Mouse (Mus musculus) forebrain, postnatal 0 days (tissue): ENCODE results near the gene Slc27a5. TPM values are rescaled to one million over a fixed set of nuclear protein-coding genes. Genes with fewer than 3 reads are reported as not detected.

Source experiments
- ATAC-seq: fragments of 200-750 bp; cut with Nextera tagmentation; 2 replicates; pipeline ENCODE4 v1.8.0; 2017; ENCODE audit warnings: mild to moderate bottlenecking, moderate library complexity
- DNase-seq: peaks from one replicate; pipeline ENCODE4 v3.0.0-alpha.2; 2015
- H3K27ac ChIP-seq: fragments of 300-500 bp; sonication (generic); 2 replicates; pipeline ENCODE4 v1.5.1; 2014; ENCODE audit warnings: low read depth, mild to moderate bottlenecking, antibody characterized with exemption, low read length, moderate library complexity, mixed read lengths
- H3K27me3 ChIP-seq: fragments of 300-500 bp; sonication (generic); 2 replicates; pipeline ENCODE4 v1.6.1; 2014; ENCODE audit warnings: mild to moderate bottlenecking, low read length, mixed read lengths; ENCODE audit not compliant: insufficient read depth
- H3K36me3 ChIP-seq: fragments of 300-500 bp; sonication (generic); 2 replicates; pipeline ENCODE4 v1.6.1; 2014; ENCODE audit warnings: mild to moderate bottlenecking, moderate library complexity; ENCODE audit not compliant: insufficient read depth
- H3K4me1 ChIP-seq: fragments of 300-500 bp; sonication (generic); 2 replicates; pipeline ENCODE4 v1.6.1; 2014; ENCODE audit warnings: antibody characterized with exemption; ENCODE audit not compliant: insufficient read depth
- H3K4me2 ChIP-seq: fragments of 300-500 bp; sonication (generic); 2 replicates; pipeline ENCODE4 v1.6.1; 2014; ENCODE audit warnings: low read depth, mild to moderate bottlenecking, moderate library complexity
- H3K4me3 ChIP-seq: fragments of 300-500 bp; sonication (generic); 2 replicates; pipeline ENCODE4 v1.5.1; 2014; ENCODE audit warnings: low read depth, low read length, mixed read lengths
- H3K9ac ChIP-seq: fragments of 300-500 bp; sonication (generic); 2 replicates; pipeline ENCODE4 v1.6.1; 2014; ENCODE audit warnings: mild to moderate bottlenecking
- H3K9me3 ChIP-seq: fragments of 300-500 bp; sonication (generic); 2 replicates; pipeline ENCODE4 v1.6.1; 2016; ENCODE audit warnings: low read length
- CTCF ChIP-seq: sonication (generic); IDR thresholded peaks from 2 replicates; pipeline ENCODE4 v1.5.1; 2016; ENCODE audit warnings: antibody characterized with exemption, control low read depth, low read depth
- WGBS: fragments of 180-500 bp; shearing (Covaris S2); extraction: QIAGEN DNeasy Blood & Tissue Kit; methylation state at CpG from one replicate; pipeline ENCODE4 v1.1.7; 2014; 5-methylcytosine and 5-hydroxymethylcytosine counted together
- polyA plus RNA-seq: library from polyadenylated mRNA; unstranded; fragments of >200 nt; fragmentation: Nextera tagmentation; extraction: Ambion mirVana; gene quantifications from 2 replicates; pipeline ENCODE4 v1.2.1, GENCODE M21; 2015
- total RNA-seq: library from RNA; depleted of rRNA; stranded (reverse); fragments of >200 nt; gene quantifications from 2 replicates; pipeline ENCODE4 v1.2.3, GENCODE M21; 2014; rRNA removed

Slc27a5 gene
- 0.23 and 0.43 TPM in 2 replicates for total RNA-seq
- polyA plus RNA-seq = 0.08 and 0.18 TPM in 2 replicates

GRCm38 (mm10) chr7:12998053-12998452, at the start of gene Slc27a5:
Slc27a5 (minus strand) TSS chr7:12998192.
- 80% methylated on average over 5 of the region's 5 CpGs for WGBS
- H3K27me3 ChIP-seq = no peaks in the 10 kb centered on the region
- ATAC-seq = no peak

GRCm38 (mm10) chr7:13046084-13046483, 48.1 kb upstream of the Slc27a5 start:
- DNase-seq = peak; percentile 53
- no peak overlapping the region for H3K9ac ChIP-seq

More at GRCm38 (mm10) chr7:12998053-12998452, at the start of gene Slc27a5:
- DNase-seq = no peak
- no peak within 1 kb of the TSS for H3K4me3 ChIP-seq
- no peak within 1 kb of the TSS for H3K4me2 ChIP-seq
- no peak within 1 kb of the TSS for H3K9ac ChIP-seq
- H3K36me3 ChIP-seq = no peaks in the 10 kb centered on the region
- no peak for TF ChIP-seq CTCF
- H3K4me1 ChIP-seq = no peaks in the 10 kb centered on the region
- H3K9me3 ChIP-seq = no peaks in the 10 kb centered on the region
- no peak within 1 kb of the TSS for H3K27ac ChIP-seq

GRCm38 (mm10) chr7:13044254-13044625, 46.2 kb upstream of the Slc27a5 start:
- Histone ChIP-seq H3K4me2 (peak overlapping the region; percentile 91), H3K4me3 (peak overlapping the region; percentile 43), H3K9ac (peak overlapping the region; percentile 64), H3K36me3 (no peaks in the 10 kb centered on the region), H3K9me3 (no peaks in the 10 kb centered on the region), H3K27ac (no peak overlapping the region), H3K4me1 (peaks cover 3% of the 10 kb centered on the region), H3K27me3 (peaks cover 10% of the 10 kb centered on the region)
- ATAC-seq (peak; percentile 16; the same call in 1 of the 2 replicates), DNase-seq (no peak)
- TF ChIP-seq CTCF = no peak
- 3% methylated on average over 23 of the region's 23 CpGs for WGBS

More at GRCm38 (mm10) chr7:13046084-13046483, 48.1 kb upstream of the Slc27a5 start:
- TF ChIP-seq CTCF = peak; percentile 71
- H3K9me3 ChIP-seq = no peaks in the 10 kb centered on the region
- no peak overlapping the region for H3K27ac ChIP-seq
- H3K4me1 ChIP-seq = peaks cover 3% of the 10 kb centered on the region
- H3K36me3 ChIP-seq = no peaks in the 10 kb centered on the region
- 9% methylated on average over 2 of the region's 2 CpGs for WGBS
- H3K27me3 ChIP-seq = peaks cover 10% of the 10 kb centered on the region
- H3K4me2 ChIP-seq = no peak overlapping the region
- no peak overlapping the region for H3K4me3 ChIP-seq
- ATAC-seq = peak; percentile 15; the same call in 1 of the 2 replicates

GRCm38 (mm10) chr7:13043445-13044253, 45.7 kb upstream of the Slc27a5 start:
- H3K4me1 ChIP-seq = peaks cover 6% of the 10 kb centered on the region
- 5% methylated on average over 86 of the region's 88 CpGs for WGBS
- 0 out of 2 replicates have a peak overlapping the region, but pooled peaks have one; percentile 29 for H3K27ac ChIP-seq
- no peaks in the 10 kb centered on the region for H3K36me3 ChIP-seq
- H3K9ac ChIP-seq = peak overlapping the region; percentile 64
- DNase-seq = peak; percentile 65
- no peaks in the 10 kb centered on the region for H3K9me3 ChIP-seq
- peaks cover 10% of the 10 kb centered on the region for H3K27me3 ChIP-seq
- H3K4me3 ChIP-seq = peak overlapping the region; percentile 43
- peak overlapping the region; percentile 91 for H3K4me2 ChIP-seq
- peak; percentile 61 for ATAC-seq
- TF ChIP-seq CTCF = no peak

- H3K4me2 ChIP-seq = peak overlapping the region; percentile 91
- H3K27ac ChIP-seq = no peak overlapping the region
- peaks cover 7% of the 10 kb centered on the region for H3K4me1 ChIP-seq
- no peak for DNase-seq
- peaks cover 10% of the 10 kb centered on the region for H3K27me3 ChIP-seq
- no peak for TF ChIP-seq CTCF
- peak overlapping the region; percentile 43; the same call in 1 of the 2 replicates for H3K4me3 ChIP-seq
- peak overlapping the region; percentile 64; the same call in 1 of the 2 replicates for H3K9ac ChIP-seq
- H3K9me3 ChIP-seq = no peaks in the 10 kb centered on the region
- 47% methylated on average over 16 of the region's 16 CpGs for WGBS
- no peaks in the 10 kb centered on the region for H3K36me3 ChIP-seq
- ATAC-seq = no peak
These were observed 45.1 kb upstream of the Slc27a5 start for GRCm38 (mm10) chr7:13043120-13043444.

- no peak for DNase-seq
- ATAC-seq = no peak
- no peak overlapping the region for H3K4me3 ChIP-seq
- no peak overlapping the region for H3K27ac ChIP-seq
- peaks cover 10% of the 10 kb centered on the region for H3K27me3 ChIP-seq
- H3K4me2 ChIP-seq = no peak overlapping the region
- H3K9me3 ChIP-seq = no peaks in the 10 kb centered on the region
- H3K4me1 ChIP-seq = peaks cover 7% of the 10 kb centered on the region
- H3K9ac ChIP-seq = 0 out of 2 replicates have a peak overlapping the region, but pooled peaks have one; percentile 1
- no peaks in the 10 kb centered on the region for H3K36me3 ChIP-seq
- 81% methylated on average over 6 of the region's 6 CpGs for WGBS
- no peak for TF ChIP-seq CTCF
These were observed 44.5 kb upstream of the Slc27a5 start for GRCm38 (mm10) chr7:13042511-13042910.

- H3K27me3 ChIP-seq = peaks cover 10% of the 10 kb centered on the region
- no peaks in the 10 kb centered on the region for H3K9me3 ChIP-seq
- DNase-seq (no peak), ATAC-seq (no peak)
- H3K4me2 ChIP-seq = no peak overlapping the region
- H3K9ac ChIP-seq = no peak overlapping the region
- H3K36me3 ChIP-seq = peaks cover 4% of the 10 kb centered on the region; the same call in 1 of the 2 replicates
- no peak for TF ChIP-seq CTCF
- H3K27ac ChIP-seq = no peak overlapping the region
- 71% methylated on average over 1 of the region's 1 CpGs for WGBS
- H3K4me3 ChIP-seq = no peak overlapping the region
- peaks cover 14% of the 10 kb centered on the region for H3K4me1 ChIP-seq
These were observed 43.3 kb upstream of the Slc27a5 start for GRCm38 (mm10) chr7:13041256-13041655.
